Mouse (Mus musculus): ENCODE measurements around the gene Vps9d1. TPM values are rescaled to one million over a fixed set of nuclear protein-coding genes. Genes with fewer than 3 reads are reported as not detected.
"Not testable (repeated sequence)": the region's sequence is repeated elsewhere in the genome, so short reads cannot be mapped to it uniquely, and the experiment has no call there.

Vps9d1 gene
- polyA plus RNA-seq, 1 experiment from 2014 or later = 4.5 TPM

- Histone ChIP-seq H3K9ac (replicated peaks) (no peak overlapping the region), H3K27ac (ENCODE audit: low read depth) (no peak overlapping the region), H3K4me2 (ENCODE audit: low read depth, low read length) (no peak overlapping the region), H3K4me1 (ENCODE audit: insufficient read depth) (peaks cover 2% of the 10 kb centered on the region; the same call in 1 of the 2 replicates), H3K27me3 (ENCODE audit: insufficient read depth, low read length) (no peaks in the 10 kb centered on the region), H3K9me3 (ENCODE audit: low read length) (no peaks in the 10 kb centered on the region), H3K4me3 (ENCODE audit: low read depth, low read length) (no peak overlapping the region), H3K36me3 (replicated peaks; ENCODE audit: insufficient read depth, low read length) (peaks cover 14% of the 10 kb centered on the region; the same call in 1 of the 2 replicates)
- DNase-seq (peak; percentile 79), ATAC-seq (no peak; the same call in 1 of the 2 replicates)
- peak; percentile 95 for TF ChIP-seq CTCF (IDR thresholded peaks at IDR 0.05; ENCODE audit: low read depth)
- TF ChIP-seq EP300 (IDR thresholded peaks at IDR 0.05; ENCODE audit: low read depth) = no peak
- WGBS (ENCODE audit: insufficient replicate concordance) = 20% methylated on average over 5 of the region's 5 CpGs
Observed at GRCm38 (mm10) chr8:123202288-123202687, 51.9 kb downstream of the Vps9d1 start.

GRCm38 (mm10) chr8:123199864-123200263 is 54.3 kb downstream of the Vps9d1 start:
- no peak for DNase-seq
- ATAC-seq = no peak
- H3K36me3 ChIP-seq (replicated peaks; ENCODE audit: insufficient read depth, low read length) = no peaks in the 10 kb centered on the region
- H3K27ac ChIP-seq (ENCODE audit: low read depth) = no peak overlapping the region
- no peaks in the 10 kb centered on the region for H3K27me3 ChIP-seq (ENCODE audit: insufficient read depth, low read length)
- TF ChIP-seq EP300 (IDR thresholded peaks at IDR 0.05; ENCODE audit: low read depth) = no peak
- no peak for TF ChIP-seq CTCF (IDR thresholded peaks at IDR 0.05; ENCODE audit: low read depth)
- no peaks in the 10 kb centered on the region for H3K9me3 ChIP-seq (ENCODE audit: low read length)
- H3K4me2 ChIP-seq (ENCODE audit: low read depth, low read length) = no peak overlapping the region
- H3K4me1 ChIP-seq (ENCODE audit: insufficient read depth) = peaks cover 2% of the 10 kb centered on the region; the same call in 1 of the 2 replicates
- 64% methylated on average over 14 of the region's 14 CpGs for WGBS (ENCODE audit: insufficient replicate concordance)
- H3K9ac ChIP-seq (replicated peaks) = no peak overlapping the region
- no peak overlapping the region for H3K4me3 ChIP-seq (ENCODE audit: low read depth, low read length)

GRCm38 (mm10) chr8:123197016-123197415 is 57.1 kb downstream of the Vps9d1 start:
- not testable (repeated sequence) for H3K9me3 ChIP-seq (ENCODE audit: low read length); H3K4me1 ChIP-seq (ENCODE audit: insufficient read depth); H3K9ac ChIP-seq (replicated peaks); H3K27ac ChIP-seq (ENCODE audit: low read depth); H3K27me3 ChIP-seq (ENCODE audit: insufficient read depth, low read length); DNase-seq; H3K36me3 ChIP-seq (replicated peaks; ENCODE audit: insufficient read depth, low read length); H3K4me3 ChIP-seq (ENCODE audit: low read depth, low read length); H3K4me2 ChIP-seq (ENCODE audit: low read depth, low read length)
- WGBS (ENCODE audit: insufficient replicate concordance) = 62% methylated on average over 5 of the region's 5 CpGs
- peak; percentile 79 for ATAC-seq

GRCm38 (mm10) chr8:123193771-123194170 is 60.4 kb downstream of the Vps9d1 start:
- H3K4me3 ChIP-seq (ENCODE audit: low read depth, low read length) = no peak overlapping the region
- no peaks in the 10 kb centered on the region for H3K36me3 ChIP-seq (replicated peaks; ENCODE audit: insufficient read depth, low read length)
- no peaks in the 10 kb centered on the region for H3K27me3 ChIP-seq (ENCODE audit: insufficient read depth, low read length)
- H3K9ac ChIP-seq (replicated peaks) = no peak overlapping the region
- H3K9me3 ChIP-seq (ENCODE audit: low read length) = no peaks in the 10 kb centered on the region
- H3K27ac ChIP-seq (ENCODE audit: low read depth) = no peak overlapping the region
- no peak overlapping the region for H3K4me2 ChIP-seq (ENCODE audit: low read depth, low read length)
- 86% methylated on average over 9 of the region's 9 CpGs for WGBS (ENCODE audit: insufficient replicate concordance)
- ATAC-seq (no peak), DNase-seq (no peak)
- TF ChIP-seq CTCF (IDR thresholded peaks at IDR 0.05; ENCODE audit: low read depth) (no peak), EP300 (IDR thresholded peaks at IDR 0.05; ENCODE audit: low read depth) (no peak)
- H3K4me1 ChIP-seq (ENCODE audit: insufficient read depth) = peaks cover 2% of the 10 kb centered on the region; the same call in 1 of the 2 replicates

Other genes with a start within 250 kb of the Vps9d1 start
- 21.2 and 21.9 TPM in 2 replicates for gene Ankrd11, start 212.1 kb downstream of the Vps9d1 start, polyA plus RNA-seq (2015; fragmentation: Nextera tagmentation; extraction: Ambion mirVana)
- 16.9 and 18.3 TPM in 2 replicates for gene Spg7, start 191.4 kb downstream of the Vps9d1 start, polyA plus RNA-seq (2015; fragmentation: Nextera tagmentation; extraction: Ambion mirVana)
- 811 and 871 TPM in 2 replicates for gene Rpl13, start 152.0 kb downstream of the Vps9d1 start, polyA plus RNA-seq (2015; fragmentation: Nextera tagmentation; extraction: Ambion mirVana)
- gene Cpne7, start 137.0 kb downstream of the Vps9d1 start, polyA plus RNA-seq (2015; fragmentation: Nextera tagmentation; extraction: Ambion mirVana) = 0.06 TPM in 2 replicates
- 2.4 and 4.0 TPM in 2 replicates for gene Sult5a1, start 96.0 kb downstream of the Vps9d1 start, polyA plus RNA-seq (2015; fragmentation: Nextera tagmentation; extraction: Ambion mirVana)
- 0.99 and 1.2 TPM in 2 replicates for gene Dpep1, start 68.1 kb downstream of the Vps9d1 start, polyA plus RNA-seq (2015; fragmentation: Nextera tagmentation; extraction: Ambion mirVana)
- gene Chmp1a, start 41.6 kb downstream of the Vps9d1 start, polyA plus RNA-seq (2015; fragmentation: Nextera tagmentation; extraction: Ambion mirVana) = 57.5 and 60.0 TPM in 2 replicates
- 0.32 and 0.66 TPM in 2 replicates for gene Spata33, start 41.5 kb downstream of the Vps9d1 start, polyA plus RNA-seq (2015; fragmentation: Nextera tagmentation; extraction: Ambion mirVana)
- 8.7 TPM in 2 replicates for gene Cdk10, start 29.5 kb downstream of the Vps9d1 start, polyA plus RNA-seq (2015; fragmentation: Nextera tagmentation; extraction: Ambion mirVana)
- 4.2 and 6.6 TPM in 2 replicates for gene Spata2l, start 18.1 kb downstream of the Vps9d1 start, polyA plus RNA-seq (2015; fragmentation: Nextera tagmentation; extraction: Ambion mirVana)
- gene Zfp276, start 153 bp downstream of the Vps9d1 start, polyA plus RNA-seq (2015; fragmentation: Nextera tagmentation; extraction: Ambion mirVana) = 4.9 and 5.5 TPM in 2 replicates
- gene Fanca, start 64.2 kb upstream of the Vps9d1 start, polyA plus RNA-seq (2015; fragmentation: Nextera tagmentation; extraction: Ambion mirVana) = 6.3 TPM in 2 replicates
- 0.80 and 1.1 TPM in 2 replicates for gene Spire2, start 78.4 kb upstream of the Vps9d1 start, polyA plus RNA-seq (2015; fragmentation: Nextera tagmentation; extraction: Ambion mirVana)
- 54.1 and 54.9 TPM in 2 replicates for gene Tcf25, start 119.4 kb upstream of the Vps9d1 start, polyA plus RNA-seq (2015; fragmentation: Nextera tagmentation; extraction: Ambion mirVana)
- gene Mc1r, start 152.8 kb upstream of the Vps9d1 start, polyA plus RNA-seq (2015; fragmentation: Nextera tagmentation; extraction: Ambion mirVana) = not detected in 2 replicates
- gene Tubb3, start 157.1 kb upstream of the Vps9d1 start, polyA plus RNA-seq (2015; fragmentation: Nextera tagmentation; extraction: Ambion mirVana) = 0.20 and 0.24 TPM in 2 replicates
- gene Def8, start 169.2 kb upstream of the Vps9d1 start, polyA plus RNA-seq (2015; fragmentation: Nextera tagmentation; extraction: Ambion mirVana) = 10.1 and 11.6 TPM in 2 replicates
- 22.0 and 24.3 TPM in 2 replicates for gene Afg3l1, start 223.6 kb upstream of the Vps9d1 start, polyA plus RNA-seq (2015; fragmentation: Nextera tagmentation; extraction: Ambion mirVana)